Mouse (Mus musculus) midbrain, embryonic 11.5 days (tissue): ENCODE measurements around the gene Fam117b. TPM values are rescaled to one million over a fixed set of nuclear protein-coding genes. Genes with fewer than 3 reads are reported as not detected.

Source experiments
- polyA plus RNA-seq: library from polyadenylated mRNA; unstranded; fragments of >200 nt; fragmentation: Nextera tagmentation; extraction: Ambion mirVana; gene quantifications from 2 replicates; pipeline ENCODE4 v1.2.1, GENCODE M21; 2014

Gene Fam117b
- polyA plus RNA-seq, 1 experiment from 2014 or later: 14.6 TPM

Other genes with a start within 250 kb of the Fam117b start
- 603 and 652 TPM in 2 replicates for gene Sumo1, start 242.2 kb upstream of the Fam117b start, polyA plus RNA-seq
- 262 and 327 TPM in 2 replicates for gene Nop58, start 228.0 kb upstream of the Fam117b start, polyA plus RNA-seq
- gene Bmpr2, start 149.6 kb upstream of the Fam117b start, polyA plus RNA-seq: 11.2 and 12.5 TPM in 2 replicates
- 3.6 and 3.7 TPM in 2 replicates for gene Ica1l, start 130.2 kb downstream of the Fam117b start, polyA plus RNA-seq
- 6.7 and 6.8 TPM in 2 replicates for gene Carf, start 185.2 kb downstream of the Fam117b start, polyA plus RNA-seq
- 49.1 and 58.7 TPM in 2 replicates for gene Wdr12, start 185.6 kb downstream of the Fam117b start, polyA plus RNA-seq